Mouse (Mus musculus) B cell, adult 2 months (primary cell): ENCODE results near the gene Mef2a.

Experiments used
- DNase-seq, 2 experiments: peaks; one replicate each; pipeline ENCODE4 v3.0.0; 2022

Mef2a gene

DNA sequence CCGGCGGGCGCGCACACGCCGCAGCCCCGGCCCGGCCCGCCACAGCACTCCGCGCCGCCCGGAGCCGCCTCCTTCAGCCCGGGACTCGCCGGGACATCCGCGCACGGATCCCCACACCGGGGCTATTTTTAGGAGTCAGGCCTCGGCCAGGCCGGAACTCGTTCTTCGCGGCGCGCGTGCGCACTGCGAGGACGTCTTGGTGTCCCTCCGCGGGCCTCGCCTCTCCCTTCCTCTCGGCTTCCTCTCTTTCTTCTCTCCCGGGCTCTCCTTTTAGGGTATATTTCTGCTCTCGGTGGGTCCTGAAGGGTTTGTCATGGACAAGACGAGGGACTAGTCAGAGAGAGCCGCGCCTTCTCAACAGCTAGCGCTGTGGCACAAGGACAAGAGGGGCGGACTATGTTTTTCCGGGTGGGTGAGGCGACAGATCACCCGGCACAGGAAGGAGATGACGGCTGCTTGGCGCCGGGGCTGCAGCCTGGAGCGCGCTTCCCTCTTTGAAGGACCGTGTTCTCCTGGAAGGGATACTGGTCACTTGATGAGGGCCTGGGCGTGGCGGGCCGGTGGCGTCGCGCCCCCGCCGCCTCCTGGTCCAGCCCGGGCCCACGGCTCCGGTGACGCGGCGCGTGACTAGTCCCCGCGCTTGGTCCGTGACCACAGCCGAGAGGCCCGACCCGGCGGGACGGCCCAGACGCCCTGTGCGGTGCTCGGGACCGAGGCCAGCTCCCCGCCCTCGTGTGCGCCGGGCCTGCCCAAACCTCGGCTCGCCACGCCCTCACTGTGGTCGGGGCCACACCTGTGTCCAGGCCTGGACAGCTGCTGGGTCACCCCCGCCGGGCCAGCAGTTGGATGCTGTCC lies at the start of gene Mef2a:
Gene Mef2a, minus strand, starts transcription at position 130 of the 855 bp plus-strand sequence.
- DNase-seq, result peak; percentile 96 to 97

DNA sequence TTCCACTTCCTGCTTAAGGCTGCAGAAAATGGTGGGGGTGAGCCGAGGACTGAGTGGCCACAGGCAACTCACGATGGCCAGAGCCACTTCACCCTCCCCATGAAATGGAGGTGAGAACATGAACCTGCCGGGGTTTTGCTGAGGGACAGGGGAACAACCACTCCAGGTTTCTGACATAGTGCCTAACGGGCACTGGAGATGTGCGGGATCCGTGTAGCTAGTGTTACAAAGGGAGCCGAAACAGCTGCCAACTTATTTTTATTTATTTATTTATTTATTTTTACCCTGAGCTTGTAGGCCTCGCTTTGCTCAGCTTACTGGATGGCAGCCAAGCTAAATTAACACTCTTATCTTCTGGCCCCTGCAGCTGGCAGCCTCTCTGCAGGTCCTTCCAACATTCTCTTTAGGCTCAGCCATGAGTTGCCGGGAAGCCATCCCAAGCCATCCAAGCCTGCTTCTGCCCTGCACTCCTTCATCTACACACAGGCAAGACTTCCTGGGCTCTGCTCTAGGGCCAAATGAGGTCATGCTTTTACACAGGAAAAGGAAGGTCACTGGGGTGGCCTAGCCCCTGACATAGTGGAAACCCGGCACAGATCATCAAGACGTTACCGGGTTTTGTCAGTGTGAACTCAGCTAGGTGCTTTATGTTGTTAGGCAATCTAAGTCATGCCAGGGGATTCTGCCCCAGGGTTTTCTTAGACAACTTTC lies 49.0 kb upstream of the Mef2a start:
- DNase-seq, result no peak

DNA sequence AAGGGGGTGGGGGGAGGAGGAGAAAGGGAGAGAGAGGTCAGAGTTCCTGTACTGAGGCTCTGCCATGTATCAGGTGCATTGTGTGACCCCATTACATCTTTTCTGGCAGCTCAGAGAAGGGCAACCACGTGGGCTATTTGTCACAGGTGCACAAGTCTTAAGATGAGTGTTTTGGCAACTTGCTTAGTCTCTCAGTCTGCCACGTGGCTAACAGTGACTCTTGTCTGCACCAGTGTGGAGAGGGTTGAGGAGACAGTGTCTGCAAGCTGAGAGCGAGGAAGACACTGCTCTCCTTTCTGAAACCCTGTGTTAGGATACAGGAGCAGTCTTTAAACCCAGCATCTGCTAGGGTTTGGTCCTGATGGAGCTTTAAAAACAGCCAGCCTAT lies 48.4 kb upstream of the Mef2a start:
- no peak for DNase-seq

DNA sequence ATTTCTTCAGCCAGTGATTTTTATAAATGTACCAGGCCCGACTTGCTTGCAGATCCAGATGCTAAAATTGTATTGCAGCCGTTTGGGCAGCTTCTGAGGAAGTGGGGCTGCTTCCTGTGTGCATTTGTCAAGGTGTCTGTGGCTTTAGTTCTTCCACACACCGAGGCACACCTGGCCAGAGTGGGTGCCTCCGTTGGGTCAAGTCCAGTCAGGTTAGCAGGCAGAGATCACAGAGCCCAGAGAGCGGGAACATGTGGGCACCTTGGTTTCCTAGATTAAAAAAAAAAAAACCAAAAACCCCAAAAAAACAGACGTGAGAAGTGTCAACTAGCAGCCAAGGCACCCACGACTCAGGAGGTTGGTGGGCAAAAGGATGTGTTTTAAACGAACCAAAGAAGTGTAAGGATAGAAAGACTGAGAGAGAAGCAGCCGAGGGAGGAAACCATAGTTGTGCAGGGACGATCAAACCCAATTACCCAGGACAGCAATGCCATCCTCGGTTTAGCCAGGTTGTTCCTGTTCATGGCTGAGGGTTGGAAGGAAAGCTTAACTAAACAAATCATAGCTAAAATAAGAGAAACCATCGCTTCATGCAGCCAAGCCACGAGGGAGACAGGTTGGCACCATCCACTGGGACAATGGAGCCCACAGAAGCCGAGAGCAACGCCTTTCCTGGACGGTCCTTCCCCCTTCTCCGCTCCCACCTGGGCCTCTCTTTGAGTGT lies 47.1 kb upstream of the Mef2a start:
- DNase-seq, result peak in 1 of 2 experiments; percentile 24

DNA sequence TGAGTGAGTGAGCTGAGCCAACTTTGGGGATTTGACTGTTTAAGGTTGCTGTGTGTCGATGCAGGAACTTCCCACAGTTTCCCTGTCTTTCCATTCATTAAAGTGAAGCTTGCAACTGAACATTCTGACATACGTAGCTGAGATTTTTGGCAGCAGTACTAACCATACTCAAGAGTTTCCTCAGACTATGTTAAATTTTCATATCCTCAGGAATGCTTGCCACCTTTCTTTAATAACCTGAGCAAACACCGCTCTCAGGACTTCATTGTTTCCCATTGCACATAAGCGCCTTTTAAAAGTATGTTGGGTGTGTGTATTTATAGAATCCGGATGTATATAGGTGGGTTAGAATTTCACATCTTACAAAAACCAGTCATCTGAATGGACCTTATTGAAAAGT lies 45.5 kb upstream of the Mef2a start:
- DNase-seq, result no peak

DNA sequence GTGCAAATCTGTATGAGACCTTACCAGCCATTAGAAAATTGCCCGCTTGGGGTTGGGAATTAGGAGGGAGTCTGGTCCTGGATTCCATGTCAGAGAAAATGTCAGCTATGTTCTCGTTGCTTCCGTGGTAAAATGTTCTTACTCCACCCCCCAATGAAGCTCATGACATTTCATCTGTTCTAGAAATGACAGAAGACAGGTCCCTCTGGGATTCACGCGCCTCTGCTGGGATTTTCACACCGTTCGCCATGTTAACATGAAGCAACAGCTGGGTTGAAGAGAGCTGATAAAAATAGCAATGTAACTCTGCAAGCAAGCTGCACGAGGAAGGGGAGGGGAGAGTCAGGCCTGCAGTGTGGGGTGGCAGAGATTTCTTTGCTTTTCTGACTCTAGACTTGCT lies 42.1 kb upstream of the Mef2a start:
- DNase-seq, result peak in 1 of 2 experiments; percentile 11

DNA sequence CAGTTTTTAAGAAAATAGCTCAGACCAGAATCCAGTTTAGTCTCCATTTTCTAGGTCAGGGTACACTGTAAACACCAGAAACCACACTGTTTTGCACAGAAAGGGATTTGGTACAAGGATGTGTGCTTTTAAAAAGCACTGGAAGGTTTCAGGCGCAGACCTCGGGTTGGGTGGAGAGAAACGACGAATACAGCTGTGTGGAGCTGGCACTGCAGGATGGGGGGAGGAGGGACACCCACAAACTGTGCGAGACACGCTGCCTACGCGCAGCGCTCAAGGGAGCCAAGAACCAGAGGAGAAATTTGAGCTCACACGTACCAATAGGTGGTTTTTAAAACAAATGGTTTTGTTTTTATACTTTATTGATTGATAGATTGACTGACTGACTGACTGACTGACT lies 40.0 kb upstream of the Mef2a start:
- DNase-seq, result no peak

DNA sequence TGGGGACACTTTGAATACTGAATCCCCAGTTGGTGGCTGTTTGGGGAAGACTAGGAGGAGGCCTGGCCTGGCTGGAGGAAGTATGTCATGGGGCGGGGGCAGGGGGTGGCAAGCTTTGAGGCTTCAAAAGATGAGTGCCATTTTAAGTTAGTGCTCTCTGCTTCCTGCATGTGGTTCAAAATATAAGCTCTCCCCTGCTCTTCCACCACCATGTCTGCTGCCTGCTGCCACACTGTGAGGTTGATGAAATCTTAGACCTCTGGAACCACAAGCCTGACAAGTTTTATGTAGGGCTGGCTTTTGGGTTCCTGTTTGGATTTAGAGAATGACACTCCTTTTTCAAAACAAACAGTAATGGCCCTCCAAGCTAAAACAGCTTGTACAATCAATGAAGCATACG lies 34.4 kb upstream of the Mef2a start:
- DNase-seq, result no peak

DNA sequence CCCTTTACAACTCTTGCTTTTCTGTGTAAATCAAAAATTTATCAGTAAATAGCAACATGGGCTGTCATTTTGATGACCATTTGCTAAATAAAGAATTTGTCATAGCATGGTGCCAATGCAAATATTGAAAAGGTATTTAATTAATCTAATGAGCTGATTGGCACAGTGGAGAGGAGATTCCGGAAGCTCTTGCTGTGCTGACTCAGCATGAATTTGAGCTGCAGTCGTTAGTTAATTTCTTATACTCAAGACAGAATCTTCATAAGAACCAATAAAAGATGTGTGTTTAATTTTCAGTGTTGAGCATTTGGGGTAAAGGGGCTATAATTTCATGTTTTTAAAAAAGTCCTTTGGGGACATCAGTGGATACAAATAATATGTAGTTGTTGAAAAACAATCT lies 31.5 kb upstream of the Mef2a start:
- DNase-seq, result no peak

DNA sequence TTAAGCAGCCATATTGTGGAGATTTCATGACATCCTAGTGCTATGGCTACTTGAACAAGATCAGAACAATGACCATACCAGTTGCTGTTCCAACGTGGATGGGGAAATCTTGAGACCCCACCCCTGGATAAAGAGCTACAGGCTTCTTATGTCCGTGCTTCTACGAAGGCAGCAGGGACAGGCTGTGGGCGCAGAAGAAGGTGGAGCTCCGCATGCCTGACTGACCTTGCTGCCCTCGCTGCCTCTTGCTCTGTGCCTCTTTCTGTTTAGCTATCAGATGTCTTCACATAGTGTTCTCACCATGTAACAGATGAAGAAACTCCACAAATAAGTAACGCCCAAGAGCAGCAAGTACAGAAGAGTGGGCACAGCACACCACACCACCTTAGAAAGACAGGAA lies 29.7 kb upstream of the Mef2a start:
- no peak for DNase-seq

DNA sequence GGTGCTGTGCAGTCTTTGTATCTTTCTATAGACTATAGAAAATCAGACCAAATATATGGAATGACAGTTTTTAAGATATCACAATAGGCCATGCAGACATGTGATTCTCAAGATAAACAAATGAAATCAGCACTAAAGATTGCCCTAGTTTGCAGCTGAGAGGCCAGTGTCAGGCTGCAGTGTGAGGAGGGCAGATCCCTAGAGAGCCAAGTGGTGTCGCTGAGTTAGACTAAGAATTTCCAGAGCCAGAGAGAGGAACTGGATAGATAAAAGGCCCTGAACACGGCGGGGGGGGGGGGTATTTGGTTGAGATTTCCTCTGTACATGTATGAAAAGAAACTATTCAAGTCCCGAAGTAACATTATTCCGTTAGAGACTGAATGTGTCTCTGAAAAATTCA lies 28.7 kb upstream of the Mef2a start:
- DNase-seq, result no peak

DNA sequence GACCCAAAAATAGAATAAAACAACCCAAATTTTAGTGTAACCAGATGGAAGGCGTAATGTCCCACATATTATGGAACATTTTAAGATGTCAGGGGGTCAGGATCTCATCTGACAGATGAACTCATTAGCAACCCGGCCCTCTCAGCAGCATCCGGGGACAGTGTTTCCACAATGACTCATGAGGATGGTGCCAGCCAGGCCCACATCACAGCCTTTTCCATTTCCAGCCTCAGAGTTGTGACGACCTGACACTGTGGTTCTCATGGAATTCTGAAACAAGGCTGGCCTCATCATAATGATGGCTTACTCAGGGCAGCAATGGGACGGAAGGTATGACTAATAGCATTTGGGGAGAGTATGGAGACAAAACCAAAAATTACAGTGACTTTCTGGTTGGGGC lies 18.1 kb upstream of the Mef2a start:
- DNase-seq, result no peak

DNA sequence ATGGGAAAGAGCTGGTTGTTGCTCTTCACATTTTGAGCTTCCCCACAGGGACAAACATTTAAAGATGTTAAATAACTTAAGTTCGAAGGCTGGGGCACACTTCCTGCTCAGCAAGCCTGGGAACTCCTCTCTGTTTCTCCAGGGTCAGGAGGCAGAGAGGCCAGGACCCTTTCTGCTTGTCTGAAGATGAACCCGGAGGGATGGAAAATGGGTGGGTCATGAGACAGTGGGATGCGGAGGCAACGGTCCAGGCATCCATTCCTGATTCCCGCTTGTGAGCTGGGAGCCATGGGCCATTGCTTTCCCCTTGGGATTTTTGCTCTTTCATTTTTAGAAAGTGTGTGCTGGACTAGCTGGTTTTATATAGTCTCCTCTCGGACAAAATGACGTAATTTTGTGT lies 17.4 kb upstream of the Mef2a start:
- no peak for DNase-seq

DNA sequence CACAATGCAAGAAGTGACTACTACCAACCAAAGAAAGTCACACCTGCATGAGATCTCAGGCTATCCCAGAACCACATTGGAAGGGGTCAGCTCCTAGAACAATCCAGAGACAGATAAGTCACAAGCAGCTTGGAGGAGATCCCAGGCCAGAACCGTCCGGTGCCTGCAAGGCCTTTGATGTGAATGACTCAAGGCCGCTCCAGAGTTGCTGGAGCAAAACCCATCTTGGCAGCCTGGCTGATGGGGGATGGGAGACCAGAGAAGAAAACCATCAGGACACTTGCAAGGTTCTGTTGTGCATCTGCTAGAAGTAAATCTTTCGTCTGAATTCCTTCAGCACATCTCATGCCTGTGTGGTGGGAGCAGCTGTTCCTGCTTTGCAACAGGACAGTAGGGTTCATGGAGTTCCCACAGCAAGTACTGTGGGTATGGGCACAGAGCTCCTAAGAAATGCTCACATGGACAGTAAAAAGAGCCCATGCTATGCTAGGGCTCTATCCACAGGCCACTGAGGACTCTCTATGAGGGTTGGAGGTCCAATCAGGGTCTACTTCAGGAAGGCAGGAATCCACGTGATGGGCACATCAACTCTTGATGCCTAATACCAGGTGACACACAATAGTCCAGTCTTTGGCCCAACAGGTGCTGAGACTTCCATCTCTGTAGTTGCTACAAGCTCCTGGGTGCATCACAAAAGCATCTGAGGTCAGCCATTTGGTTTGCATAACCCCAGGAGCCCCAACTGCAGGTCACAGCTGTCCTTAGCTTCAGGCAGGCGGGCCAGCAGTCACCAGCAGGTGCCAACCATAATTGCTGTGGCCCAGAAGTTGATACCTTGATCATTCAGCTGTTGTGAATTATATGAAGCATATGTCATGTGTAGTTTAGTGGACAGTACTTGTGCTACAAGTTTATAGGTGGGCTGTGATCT lies 12.5 kb upstream of the Mef2a start:
- no peak for DNase-seq

DNA sequence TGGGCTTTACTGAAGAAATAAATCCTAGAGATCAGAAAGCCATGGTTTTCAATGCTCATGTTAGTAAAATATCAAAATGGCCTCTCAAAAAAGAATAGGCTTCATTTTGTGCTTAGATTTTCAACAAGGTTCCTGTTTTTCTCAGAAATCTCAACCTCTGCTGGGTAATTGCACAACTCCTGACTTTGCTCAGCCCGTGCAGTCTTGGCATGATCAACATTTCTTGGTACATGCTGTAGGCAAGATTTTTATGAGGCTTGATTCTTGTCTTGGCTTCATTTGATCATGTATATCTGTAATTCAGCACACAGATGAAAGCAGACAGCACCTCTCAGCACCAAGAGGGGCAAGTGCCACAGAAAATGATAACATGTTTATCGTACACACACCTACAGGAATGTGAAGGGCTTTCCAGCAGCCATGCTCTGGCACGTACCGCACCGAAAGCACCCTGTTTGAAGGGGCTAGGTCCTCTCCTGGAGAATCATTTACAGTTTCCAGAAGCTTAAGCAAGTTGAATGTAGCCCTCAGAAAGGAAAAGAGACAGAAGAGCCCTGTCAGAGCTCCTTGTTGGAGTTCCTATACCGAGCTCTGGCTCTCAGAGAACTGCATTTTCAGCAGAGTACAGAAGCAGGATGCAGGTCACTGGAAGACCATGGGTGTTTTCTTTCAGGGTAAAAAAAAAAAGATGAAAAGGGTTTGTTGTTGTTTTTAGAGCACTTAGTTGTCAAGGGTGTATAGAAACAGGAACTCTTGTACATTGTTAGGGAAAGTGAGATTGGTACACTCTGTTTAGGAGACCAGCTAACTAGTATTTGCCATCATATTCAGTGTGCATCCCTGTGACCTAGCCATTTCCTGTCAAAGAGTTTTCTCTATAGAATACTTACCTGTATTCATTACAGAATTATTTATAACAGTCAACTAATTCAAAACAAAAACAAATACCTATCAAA lies 7.8 kb upstream of the Mef2a start:
- no peak for DNase-seq

DNA sequence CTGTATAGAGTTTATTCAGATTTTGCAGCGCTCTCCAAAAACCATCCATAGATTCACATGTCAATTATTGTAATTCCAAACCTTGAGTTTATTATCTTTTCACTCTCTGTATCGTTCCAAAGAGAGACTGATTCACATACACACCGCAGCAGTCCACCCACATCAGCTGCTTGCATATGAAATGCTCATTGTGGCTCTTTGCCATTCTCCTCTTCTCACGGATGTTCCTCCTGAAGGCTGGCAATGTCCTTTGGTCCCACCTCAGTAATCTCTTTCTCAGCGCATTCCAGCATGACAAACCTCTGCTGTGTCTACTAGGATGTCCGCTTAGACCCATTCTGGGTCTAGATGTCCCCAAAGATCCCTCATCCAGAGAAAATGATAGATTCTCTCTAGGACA lies 4.1 kb upstream of the Mef2a start:
- no peak for DNase-seq

DNA sequence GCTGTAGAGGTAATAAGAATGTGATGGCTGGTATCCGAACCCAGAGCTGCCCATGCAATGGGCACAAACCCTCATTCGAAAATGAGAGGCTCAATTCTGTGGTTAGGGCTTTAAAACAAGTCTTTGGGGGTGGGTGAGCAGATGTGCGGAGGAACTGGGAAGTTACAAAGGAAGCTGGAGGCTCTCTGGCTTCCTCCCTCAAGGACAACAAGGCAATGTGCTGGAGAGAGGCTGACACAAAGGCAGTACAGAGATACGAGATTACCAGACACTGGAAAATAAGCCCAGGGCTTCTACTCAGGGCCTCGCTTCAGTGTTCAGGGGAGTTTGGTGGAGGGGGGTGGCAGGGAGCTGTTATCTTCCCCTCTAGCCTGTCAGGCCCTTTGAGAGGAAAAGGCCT lies 1.3 kb upstream of the Mef2a start:
- peak in 1 of 2 experiments; percentile 8 for DNase-seq

DNA sequence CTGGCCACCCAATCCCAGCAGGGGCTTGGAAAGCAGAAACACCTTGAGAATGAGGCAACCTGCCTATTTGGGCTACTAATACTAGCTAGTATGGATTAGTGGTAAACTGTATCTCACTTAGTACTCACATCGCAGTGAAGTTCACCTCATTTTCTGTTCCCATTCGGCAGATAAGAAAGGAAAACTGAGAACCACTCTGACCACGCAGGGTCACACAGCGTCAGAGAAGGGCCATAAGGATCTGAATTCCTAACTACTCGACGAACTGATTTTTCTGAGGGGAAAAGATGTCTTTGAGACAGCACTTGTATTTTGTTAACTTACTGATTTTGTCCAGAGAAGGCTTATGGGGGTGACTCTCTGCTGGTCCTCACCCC lies 914 bp upstream of the Mef2a start:
- DNase-seq, result no peak

DNA sequence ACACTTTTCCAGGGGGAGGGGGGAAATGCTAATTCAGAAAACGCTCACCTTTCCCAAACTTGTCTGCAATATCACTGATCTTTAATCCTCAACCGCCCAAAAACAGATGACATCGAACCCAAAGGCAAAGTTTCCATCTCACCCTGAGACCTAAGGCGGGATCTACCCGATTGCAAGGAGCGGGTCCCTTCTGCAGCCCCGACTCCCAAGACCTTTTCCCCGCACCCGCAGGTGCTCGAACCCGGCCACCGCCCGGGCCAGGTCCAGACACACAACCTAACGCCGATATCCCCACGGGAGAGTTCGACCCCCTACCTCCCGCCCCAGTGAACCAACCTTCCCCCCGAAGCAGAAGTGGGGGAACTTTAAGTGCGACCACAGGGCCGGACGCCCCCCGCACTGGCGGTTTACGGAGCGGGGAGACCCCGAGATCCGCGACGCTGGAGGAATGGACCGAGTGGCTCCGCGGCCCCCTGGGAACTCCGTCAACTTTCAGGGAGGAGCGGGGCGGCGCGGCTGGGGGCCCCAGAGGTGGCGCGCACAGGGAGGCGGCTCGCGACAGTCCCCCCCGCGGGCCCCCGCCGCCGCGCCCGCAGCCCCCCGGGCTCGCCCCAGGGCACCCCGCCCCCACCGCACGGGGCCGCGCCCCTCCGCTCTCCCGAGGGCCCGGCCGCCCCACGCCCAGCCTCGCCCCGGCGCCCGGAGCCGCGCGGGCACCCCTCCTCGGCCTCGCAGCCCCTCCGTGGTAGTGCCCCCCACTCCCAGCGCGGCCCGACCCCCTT lies 576 bp downstream of the Mef2a start:
- peak; percentile 45 to 49 for DNase-seq

DNA sequence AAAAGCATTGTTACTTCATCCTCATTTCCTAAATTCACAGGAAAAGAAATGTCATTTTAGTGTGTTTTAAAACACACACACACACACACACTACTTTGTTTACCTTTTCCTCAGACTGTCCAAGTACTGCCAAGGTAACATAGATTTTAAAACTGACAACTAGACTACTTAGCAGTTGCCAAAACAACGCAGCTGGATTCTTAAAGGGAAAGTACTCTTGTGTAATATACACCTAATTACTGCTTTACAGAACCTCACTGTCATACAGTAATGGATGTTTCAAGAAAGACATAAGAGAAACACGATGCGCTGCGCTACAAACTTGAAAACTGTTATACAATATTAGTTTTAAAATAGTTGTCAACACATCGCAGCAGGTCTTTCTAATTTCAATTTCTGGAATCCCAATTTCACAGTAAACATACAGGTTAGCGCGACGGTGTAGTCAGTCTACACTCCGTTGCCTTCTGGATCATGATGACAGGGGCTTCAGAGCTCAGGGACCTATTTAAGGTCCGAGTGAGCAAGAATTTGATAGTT lies 1.2 kb downstream of the Mef2a start:
- peak in 1 of 2 experiments; percentile 3 for DNase-seq
